Mouse (Mus musculus): Measurements from ENCODE around the gene Insl5. TPM values are rescaled to one million over a fixed set of nuclear protein-coding genes. Genes with fewer than 3 reads are reported as not detected.

The Insl5 gene
- polyA plus RNA-seq, 1 experiment from 2014 or later: not detected

GRCm38 (mm10) chr4:103013490-103013889 is 13.2 kb downstream of the Insl5 start:
- H3K27ac ChIP-seq: peak overlapping the region; percentile 15; the same call in 1 of the 2 replicates
- H3K4me2 ChIP-seq (replicated peaks): 0 out of 2 replicates have a peak overlapping the region, but pooled peaks have one; percentile 12
- peaks cover 20% of the 10 kb centered on the region for H3K4me1 ChIP-seq
- H3K9ac ChIP-seq: no peak overlapping the region
- H3K27me3 ChIP-seq: no peaks in the 10 kb centered on the region
- 12% methylated on average over 4 of the region's 4 CpGs for WGBS
- no peak overlapping the region for H3K4me3 ChIP-seq
- no peak for ATAC-seq (ENCODE audit: low FRiP score, low read depth)
- no peaks in the 10 kb centered on the region for H3K36me3 ChIP-seq
- H3K9me3 ChIP-seq: no peaks in the 10 kb centered on the region

- Histone ChIP-seq H3K9me3 (no peaks in the 10 kb centered on the region), H3K36me3 (no peaks in the 10 kb centered on the region), H3K9ac (no peak overlapping the region), H3K4me3 (no peak overlapping the region), H3K27me3 (no peaks in the 10 kb centered on the region), H3K27ac (no peak overlapping the region), H3K4me2 (replicated peaks) (0 out of 2 replicates have a peak overlapping the region, but pooled peaks have one; percentile 20), H3K4me1 (peaks cover 33% of the 10 kb centered on the region)
- 9% methylated on average over 7 of the region's 7 CpGs for WGBS
- ATAC-seq (ENCODE audit: low FRiP score, low read depth): no peak
These were observed 14.8 kb downstream of the Insl5 start for GRCm38 (mm10) chr4:103011823-103012222.

- peaks cover 44% of the 10 kb centered on the region for H3K4me1 ChIP-seq
- H3K36me3 ChIP-seq: no peaks in the 10 kb centered on the region
- no peak for ATAC-seq (ENCODE audit: low FRiP score, low read depth)
- no peak overlapping the region for H3K4me3 ChIP-seq
- H3K4me2 ChIP-seq (replicated peaks): no peak overlapping the region
- no peak overlapping the region for H3K27ac ChIP-seq
- no peaks in the 10 kb centered on the region for H3K9me3 ChIP-seq
- H3K27me3 ChIP-seq: no peaks in the 10 kb centered on the region
- H3K9ac ChIP-seq: no peak overlapping the region
- WGBS: 95% methylated on average over 4 of the region's 4 CpGs
These were observed 15.9 kb downstream of the Insl5 start for GRCm38 (mm10) chr4:103010734-103011133.

GRCm38 (mm10) chr4:103006943-103007418 is 19.7 kb downstream of the Insl5 start:
- H3K4me3 ChIP-seq: no peak overlapping the region
- no peak for ATAC-seq (ENCODE audit: low FRiP score, low read depth)
- H3K36me3 ChIP-seq: no peaks in the 10 kb centered on the region
- H3K4me2 ChIP-seq (replicated peaks): no peak overlapping the region
- no peak overlapping the region for H3K9ac ChIP-seq
- no peaks in the 10 kb centered on the region for H3K9me3 ChIP-seq
- H3K27me3 ChIP-seq: no peaks in the 10 kb centered on the region
- peak overlapping the region; percentile 88 for H3K27ac ChIP-seq
- H3K4me1 ChIP-seq: peaks cover 39% of the 10 kb centered on the region
- WGBS: 9% methylated on average over 4 of the region's 4 CpGs

GRCm38 (mm10) chr4:103006266-103006665 is 20.4 kb downstream of the Insl5 start:
- H3K27me3 ChIP-seq: no peaks in the 10 kb centered on the region

GRCm38 (mm10) chr4:103005190-103005945 is 21.3 kb downstream of the Insl5 start:
- Histone ChIP-seq H3K4me2 (replicated peaks) (no peak overlapping the region), H3K4me1 (peaks cover 39% of the 10 kb centered on the region), H3K9ac (no peak overlapping the region), H3K9me3 (no peaks in the 10 kb centered on the region), H3K27ac (peak overlapping the region; percentile 88), H3K27me3 (no peaks in the 10 kb centered on the region), H3K36me3 (no peaks in the 10 kb centered on the region), H3K4me3 (no peak overlapping the region)
- peak; percentile 80; the same call in 1 of the 2 replicates for ATAC-seq (ENCODE audit: low FRiP score, low read depth)
- 12% methylated on average over 15 of the region's 15 CpGs for WGBS

More at GRCm38 (mm10) chr4:103006266-103006665, 20.4 kb downstream of the Insl5 start:
- Histone ChIP-seq H3K9me3 (no peaks in the 10 kb centered on the region), H3K27ac (peak overlapping the region; percentile 88), H3K4me1 (peaks cover 37% of the 10 kb centered on the region), H3K4me2 (replicated peaks) (no peak overlapping the region), H3K36me3 (no peaks in the 10 kb centered on the region), H3K9ac (0 out of 2 replicates have a peak overlapping the region, but pooled peaks have one; percentile 4), H3K4me3 (no peak overlapping the region)
- ATAC-seq (ENCODE audit: low FRiP score, low read depth): no peak
- 56% methylated on average over 5 of the region's 5 CpGs for WGBS

- Histone ChIP-seq H3K4me1 (peaks cover 46% of the 10 kb centered on the region), H3K9me3 (no peaks in the 10 kb centered on the region), H3K4me3 (no peak overlapping the region), H3K36me3 (no peaks in the 10 kb centered on the region), H3K27ac (0 out of 2 replicates have a peak overlapping the region, but pooled peaks have one; percentile 65), H3K4me2 (replicated peaks) (no peak overlapping the region), H3K27me3 (no peaks in the 10 kb centered on the region), H3K9ac (no peak overlapping the region)
- WGBS: 53% methylated on average over 4 of the region's 4 CpGs
- ATAC-seq (ENCODE audit: low FRiP score, low read depth): no peak
These were observed 22.0 kb downstream of the Insl5 start for GRCm38 (mm10) chr4:103004681-103005080.

GRCm38 (mm10) chr4:102991685-102992084 is 35.0 kb downstream of the Insl5 start:
- Histone ChIP-seq H3K4me2 (replicated peaks) (no peak overlapping the region), H3K36me3 (no peaks in the 10 kb centered on the region), H3K9me3 (no peaks in the 10 kb centered on the region), H3K27me3 (no peaks in the 10 kb centered on the region), H3K4me1 (peaks cover 12% of the 10 kb centered on the region), H3K4me3 (no peak overlapping the region), H3K27ac (no peak overlapping the region), H3K9ac (no peak overlapping the region)
- ATAC-seq (ENCODE audit: low FRiP score, low read depth): no peak
- 58% methylated on average over 3 of the region's 3 CpGs for WGBS

- H3K36me3 ChIP-seq: no peaks in the 10 kb centered on the region
- no peak overlapping the region for H3K4me3 ChIP-seq
- peaks cover 12% of the 10 kb centered on the region for H3K4me1 ChIP-seq
- no peaks in the 10 kb centered on the region for H3K9me3 ChIP-seq
- no peak overlapping the region for H3K9ac ChIP-seq
- H3K4me2 ChIP-seq (replicated peaks): no peak overlapping the region
- ATAC-seq (ENCODE audit: low FRiP score, low read depth): no peak
- no peaks in the 10 kb centered on the region for H3K27me3 ChIP-seq
- H3K27ac ChIP-seq: no peak overlapping the region
- WGBS: 66% methylated on average over 11 of the region's 11 CpGs
These were observed 35.9 kb downstream of the Insl5 start for GRCm38 (mm10) chr4:102990595-102991340.

- no peak overlapping the region for H3K4me2 ChIP-seq (replicated peaks)
- no peaks in the 10 kb centered on the region for H3K27me3 ChIP-seq
- H3K9ac ChIP-seq: no peak overlapping the region
- no peak for ATAC-seq (ENCODE audit: low FRiP score, low read depth)
- peaks cover 12% of the 10 kb centered on the region for H3K4me1 ChIP-seq
- no peaks in the 10 kb centered on the region for H3K9me3 ChIP-seq
- no peak overlapping the region for H3K27ac ChIP-seq
- no peak overlapping the region for H3K4me3 ChIP-seq
- no peaks in the 10 kb centered on the region for H3K36me3 ChIP-seq
- WGBS: 79% methylated on average over 4 of the region's 4 CpGs
These were observed 36.6 kb downstream of the Insl5 start for GRCm38 (mm10) chr4:102990016-102990415.

- H3K4me3 ChIP-seq: no peak overlapping the region
- ATAC-seq (ENCODE audit: low FRiP score, low read depth): no peak
- no peak overlapping the region for H3K4me2 ChIP-seq (replicated peaks)
- no peak overlapping the region for H3K9ac ChIP-seq
- no peaks in the 10 kb centered on the region for H3K9me3 ChIP-seq
- peaks cover 12% of the 10 kb centered on the region for H3K4me1 ChIP-seq
- no peaks in the 10 kb centered on the region for H3K27me3 ChIP-seq
- no peaks in the 10 kb centered on the region for H3K36me3 ChIP-seq
- H3K27ac ChIP-seq: no peak overlapping the region
- 81% methylated on average over 5 of the region's 5 CpGs for WGBS
These were observed 37.3 kb downstream of the Insl5 start for GRCm38 (mm10) chr4:102989391-102989790.

GRCm38 (mm10) chr4:102988526-102988925 is 38.1 kb downstream of the Insl5 start:
- no peak for ATAC-seq (ENCODE audit: low FRiP score, low read depth)
- H3K4me2 ChIP-seq (replicated peaks): no peak overlapping the region
- H3K4me3 ChIP-seq: no peak overlapping the region
- H3K9me3 ChIP-seq: no peaks in the 10 kb centered on the region
- H3K27me3 ChIP-seq: no peaks in the 10 kb centered on the region
- peaks cover 12% of the 10 kb centered on the region for H3K4me1 ChIP-seq
- no peak overlapping the region for H3K9ac ChIP-seq
- WGBS: 72% methylated on average over 6 of the region's 6 CpGs
- no peak overlapping the region for H3K27ac ChIP-seq
- no peaks in the 10 kb centered on the region for H3K36me3 ChIP-seq

Data from limb, embryonic 13.5 days (tissue).